Mouse (Mus musculus) cerebellum, adult 11 months (tissue): ENCODE data around the gene Chpf.
A peak's percentile ranks its signal among the peaks of the same experiment; 100 is the strongest.

ENCODE experiments used
- DNase-seq: peaks from one replicate; pipeline ENCODE4 v3.0.0; 2022

Gene Chpf

DNA sequence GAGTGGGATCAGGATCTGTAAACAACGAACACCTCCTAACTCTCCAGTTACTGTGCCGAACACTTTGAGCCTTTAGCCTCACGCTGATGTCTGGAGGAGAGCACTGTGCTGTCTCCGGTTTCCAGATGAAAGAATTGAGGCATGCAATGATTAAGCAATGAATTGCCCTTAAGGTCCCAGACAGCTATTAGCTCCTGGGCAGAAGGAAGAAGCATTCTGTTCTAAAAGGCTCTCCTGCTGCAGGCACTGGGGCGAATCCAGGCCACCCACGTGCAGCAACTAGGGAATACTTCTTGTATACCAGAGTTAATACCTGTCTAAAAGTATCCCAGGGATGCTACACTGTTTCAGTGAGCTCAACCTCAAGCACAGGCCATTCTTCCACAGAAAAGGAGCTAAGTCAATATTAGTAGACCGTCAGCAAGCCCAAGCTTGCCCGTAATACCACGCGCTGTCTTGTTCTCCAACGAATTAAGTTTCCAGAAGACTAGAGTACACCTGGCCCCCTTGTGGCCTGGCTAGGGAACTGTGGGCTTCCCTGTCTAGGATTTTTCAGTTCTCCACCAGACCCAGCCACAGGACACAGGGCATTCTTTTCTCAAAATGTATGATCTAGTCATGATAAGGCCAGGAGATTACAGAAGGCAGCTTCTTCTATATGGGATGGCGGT lies 15.9 kb upstream of the Chpf start:
- no peak for DNase-seq

GRCm38 (mm10) chr1:75492579-75493170 lies 13.6 kb upstream of the Chpf start:
- DNase-seq = no peak

GRCm38 (mm10) chr1:75490785-75491551 lies 11.9 kb upstream of the Chpf start:
- DNase-seq = peak; percentile 8

GRCm38 (mm10) chr1:75487405-75488161 lies 8.5 kb upstream of the Chpf start:
- DNase-seq = peak; percentile 82

DNA sequence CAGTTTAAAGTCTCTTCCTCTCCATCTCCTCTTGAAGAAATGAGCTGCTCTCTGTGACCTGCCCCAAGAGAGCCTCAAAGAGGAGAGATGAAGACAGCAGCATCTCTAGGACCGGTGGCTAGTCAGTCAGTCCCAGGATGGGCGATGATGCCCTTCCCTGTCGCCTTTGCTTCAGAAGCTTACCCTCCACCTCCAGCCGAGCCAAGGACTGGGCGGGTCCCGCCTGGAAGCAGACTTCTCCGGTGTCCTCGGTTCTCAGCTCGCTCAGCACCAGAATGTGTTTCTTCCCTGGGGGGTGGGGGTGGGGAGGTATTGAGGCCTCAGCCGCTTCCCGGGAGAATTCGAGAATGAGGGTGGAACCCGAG lies 7.9 kb upstream of the Chpf start:
- no peak for DNase-seq

DNA sequence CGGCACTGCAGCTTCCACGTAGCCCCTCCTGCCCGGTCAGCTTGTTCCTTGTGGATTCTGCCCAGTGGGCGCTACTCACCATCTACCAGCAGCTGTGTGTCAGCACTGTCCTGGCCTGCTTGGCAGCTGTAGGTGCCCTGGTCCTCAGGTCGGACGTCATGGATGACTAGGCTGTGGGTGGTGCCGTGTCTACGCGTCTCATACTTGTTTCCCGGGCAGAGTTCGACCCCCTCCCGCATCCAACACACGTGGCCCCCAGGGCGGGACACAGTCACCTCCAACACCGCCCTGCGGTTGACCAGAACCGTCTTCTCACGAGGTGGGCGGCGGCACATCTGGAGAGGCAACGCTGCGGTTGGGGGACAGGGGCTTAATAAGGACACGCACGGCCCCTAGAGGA lies 7.5 kb upstream of the Chpf start:
- no peak for DNase-seq

GRCm38 (mm10) chr1:75480735-75481134 lies 1.6 kb upstream of the Chpf start:
- DNase-seq = no peak

DNA sequence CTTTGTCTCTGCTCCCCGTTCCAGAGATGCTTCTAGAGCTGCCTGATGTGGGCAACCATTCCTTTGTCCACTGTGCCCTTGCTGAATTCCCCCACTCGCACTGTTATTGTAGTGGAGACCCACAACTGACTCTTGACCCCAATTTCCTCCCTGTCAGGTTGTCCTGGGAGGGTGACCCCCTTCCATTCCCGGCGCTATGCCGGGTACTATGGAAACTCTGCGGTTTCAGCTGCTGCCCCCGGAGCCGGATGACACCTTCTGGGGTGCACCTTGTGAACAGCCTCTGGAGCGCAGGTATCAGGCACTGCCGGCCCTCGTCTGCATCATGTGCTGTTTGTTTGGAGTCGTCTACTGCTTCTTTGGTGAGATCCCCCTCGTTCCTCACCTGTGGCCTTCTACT lies 929 bp upstream of the Chpf start:
- DNase-seq = no peak

DNA sequence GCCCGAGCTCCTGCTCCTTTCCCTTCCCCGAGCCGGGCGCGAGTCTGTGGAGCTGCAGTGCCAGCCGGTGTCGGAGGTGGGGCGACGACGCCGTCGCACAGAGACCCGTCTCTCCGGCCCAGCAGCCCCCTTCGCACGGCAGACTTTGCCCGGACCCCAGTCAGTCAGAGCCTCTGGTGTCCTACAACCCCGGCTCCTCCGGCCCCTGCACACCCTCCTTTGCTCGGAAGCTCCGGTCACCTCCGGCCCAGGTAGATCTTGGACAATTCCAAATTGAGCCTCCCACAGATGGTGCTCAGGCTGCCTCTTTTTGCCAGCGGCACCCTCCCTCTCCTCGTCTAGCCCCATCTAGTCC lies 505 bp upstream of the Chpf start:
- no peak for DNase-seq

DNA sequence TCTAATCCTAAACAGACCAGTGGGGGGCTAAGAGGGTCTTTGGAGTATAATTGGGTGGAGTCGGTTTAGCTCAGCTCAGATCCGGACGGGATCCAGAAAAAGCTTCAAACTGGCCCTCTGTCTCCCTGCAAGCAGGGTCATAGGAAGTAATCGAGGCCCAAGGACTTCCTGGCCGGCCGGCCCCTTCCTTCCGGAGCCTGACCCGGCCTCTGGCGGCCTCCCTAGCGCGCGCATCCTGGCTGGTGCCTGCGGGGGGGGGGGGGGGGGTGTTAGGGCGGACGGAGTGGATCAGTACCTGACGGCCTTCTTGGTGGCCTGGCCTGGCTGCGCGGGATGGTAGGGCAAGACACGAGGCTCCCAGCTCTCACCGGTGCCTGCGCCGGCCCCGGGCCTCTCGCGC lies 610 bp downstream of the Chpf start:
- DNase-seq = no peak

DNA sequence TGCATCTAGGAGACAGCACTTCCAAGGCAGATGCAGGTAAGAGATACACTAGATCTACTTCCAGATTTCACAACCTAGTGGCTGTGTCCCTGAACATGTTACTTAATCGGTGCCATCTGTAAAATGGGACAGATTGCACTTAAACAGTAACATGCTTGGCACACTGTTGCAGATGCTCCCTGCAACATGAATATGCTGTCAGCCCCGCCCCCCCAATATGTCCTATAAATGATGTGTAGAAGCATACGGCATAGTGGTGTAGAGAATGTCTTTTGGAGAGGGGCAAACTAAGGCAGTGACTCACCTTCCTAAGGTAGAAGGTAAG lies 1.2 kb downstream of the Chpf start:
- DNase-seq = no peak

GRCm38 (mm10) chr1:75477264-75477965 lies 1.7 kb downstream of the Chpf start:
- peak; percentile 92 for DNase-seq

GRCm38 (mm10) chr1:75476441-75476840 lies 2.7 kb downstream of the Chpf start:
- no peak for DNase-seq

DNA sequence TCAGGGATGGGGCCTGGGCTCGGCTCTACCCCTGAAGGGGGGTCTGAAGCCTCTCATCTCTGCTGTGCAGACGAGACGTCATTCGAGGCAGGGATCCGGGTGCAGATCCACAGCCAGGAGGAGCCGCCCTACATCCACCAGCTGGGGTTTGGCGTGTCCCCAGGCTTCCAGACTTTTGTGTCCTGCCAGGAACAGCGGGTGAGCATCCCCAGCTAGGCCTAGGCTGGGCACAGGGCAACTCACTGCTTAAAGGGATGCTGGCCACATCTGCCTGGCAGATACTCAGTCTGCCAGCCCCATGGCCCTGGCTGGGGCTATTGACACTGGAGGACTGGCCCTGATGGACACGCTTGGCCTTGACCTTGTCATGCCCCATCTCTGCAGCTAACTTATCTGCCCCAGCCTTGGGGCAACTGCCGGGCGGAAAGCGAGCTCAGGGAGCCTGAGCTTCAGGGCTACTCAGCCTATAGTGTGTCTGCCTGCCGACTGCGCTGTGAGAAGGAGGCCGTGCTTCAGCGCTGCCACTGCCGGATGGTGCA lies 9.8 kb downstream of the Chpf start:
- DNase-seq = no peak

GRCm38 (mm10) chr1:75467215-75467927 lies 11.7 kb downstream of the Chpf start:
- peak; percentile 83 for DNase-seq

- DNase-seq = no peak
Observed at GRCm38 (mm10) chr1:75463652-75464204, 15.4 kb downstream of the Chpf start.

DNA sequence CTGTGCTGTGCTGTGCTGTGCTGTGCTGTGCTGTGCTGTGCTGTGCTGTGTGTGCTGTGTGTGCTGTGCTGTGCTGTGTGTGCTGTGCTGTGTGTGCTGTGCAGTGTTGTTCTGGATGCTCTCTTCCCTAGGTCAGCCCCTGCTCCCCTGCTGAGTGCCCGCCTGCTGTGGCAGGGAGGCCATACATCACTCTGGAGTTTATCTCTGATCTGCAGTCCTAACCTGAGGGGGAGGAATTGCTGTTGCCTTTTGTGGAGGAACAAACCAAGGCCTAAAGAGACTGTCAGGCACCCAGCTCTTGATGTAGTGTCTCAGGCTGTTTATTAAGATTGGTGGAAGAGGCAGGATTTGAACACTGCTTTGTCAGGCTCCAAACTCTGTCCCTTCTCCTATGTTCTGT lies 16.5 kb downstream of the Chpf start:
- no peak for DNase-seq

DNA sequence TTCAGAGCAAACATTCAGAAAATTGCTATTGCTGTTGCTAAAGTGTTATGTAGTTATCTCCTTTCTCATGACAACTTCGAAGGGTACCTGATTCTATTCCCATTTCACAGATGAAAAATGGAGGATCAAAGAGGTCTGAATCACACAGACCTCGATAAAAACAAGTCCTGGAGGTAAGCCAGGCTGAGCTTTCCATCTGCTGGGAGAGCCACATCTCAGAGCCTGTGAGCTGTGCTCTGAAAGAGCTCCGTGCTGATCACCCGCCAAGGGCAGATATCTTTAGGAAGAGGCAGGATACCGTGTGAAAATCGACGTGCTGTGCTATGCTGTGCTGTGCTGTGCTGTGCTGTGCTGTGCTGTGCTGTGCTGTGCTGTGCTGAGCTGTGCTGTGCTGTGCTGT lies 18.8 kb downstream of the Chpf start:
- DNase-seq = no peak

DNA sequence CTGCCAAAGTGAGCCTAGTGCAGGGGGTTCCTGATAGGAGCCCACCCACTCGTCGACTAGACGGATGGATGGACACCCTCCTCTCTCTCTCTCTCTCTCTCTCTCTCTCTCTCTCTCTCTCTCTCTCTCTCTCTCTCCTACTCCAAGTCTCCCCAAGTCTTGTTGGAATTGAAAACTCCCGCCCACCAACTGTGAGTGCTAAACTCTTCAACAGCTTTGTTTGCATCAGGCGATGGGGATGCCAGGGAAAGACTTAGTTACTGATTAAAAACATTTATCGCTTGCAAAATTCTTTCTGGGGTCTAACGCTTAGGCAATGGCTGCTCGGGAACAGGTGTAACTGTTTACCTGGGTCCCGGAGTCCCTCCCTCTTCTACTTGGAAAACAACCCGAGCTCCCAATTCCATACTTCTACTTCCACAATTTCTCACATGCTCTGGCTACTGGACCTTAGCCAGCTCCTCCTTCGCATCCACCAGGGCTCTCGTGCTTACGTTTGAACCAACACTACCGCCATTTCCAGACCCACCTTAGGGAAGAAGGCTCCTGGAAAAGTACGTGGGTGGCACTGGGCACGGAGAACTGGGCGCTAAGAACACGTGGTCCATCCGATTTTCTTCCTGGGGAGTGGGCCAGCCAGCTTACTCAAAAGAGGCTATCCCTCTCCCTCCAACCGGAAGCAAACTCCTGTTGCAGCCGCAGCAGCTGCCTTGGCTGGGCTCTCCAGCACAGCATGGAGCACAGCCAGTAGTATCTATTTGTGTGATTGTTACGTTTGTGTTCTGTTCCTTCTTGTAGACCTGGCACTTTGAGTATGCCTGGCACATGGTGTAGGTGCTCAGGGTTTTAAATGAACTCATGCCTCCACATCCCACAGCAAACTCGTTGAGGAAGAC lies 20.1 kb downstream of the Chpf start:
- no peak for DNase-seq

- DNase-seq = no peak
Observed at GRCm38 (mm10) chr1:75458025-75458788, 20.9 kb downstream of the Chpf start.
